Mouse (Mus musculus) kidney, postnatal 14 days (tissue): ENCODE measurements around the gene Dnajc10.

Experiments used
- DNase-seq: peaks from one replicate; pipeline ENCODE4 v3.0.0; 2022; ENCODE audit warnings: mixed read lengths

Gene Dnajc10

GRCm38 (mm10) chr2:80315242-80316161 is at the start of gene Dnajc10:
Dnajc10 (plus strand) TSS chr2:80315466.
- peak; percentile 93 for DNase-seq

DNA sequence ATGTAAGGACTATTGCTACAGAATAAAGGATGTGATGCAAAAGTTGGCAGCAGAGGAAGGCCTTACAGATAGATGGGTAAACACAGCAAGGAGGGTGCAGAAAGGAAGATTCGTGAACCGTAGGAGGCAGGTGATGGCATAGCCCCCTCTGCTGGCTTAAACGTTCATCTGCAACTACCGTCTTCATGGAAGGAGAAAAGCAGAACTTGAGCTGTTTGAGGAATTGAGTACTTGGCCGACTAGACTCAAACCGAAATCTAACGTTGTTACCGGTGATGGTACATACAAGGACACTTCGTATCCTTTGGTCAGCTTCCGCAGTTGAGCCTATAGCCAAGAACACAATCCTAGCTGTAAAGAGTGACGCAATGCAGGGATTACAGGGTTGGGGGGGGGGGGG is 48.4 kb upstream of the Dnajc10 start:
- DNase-seq, result peak; percentile 72

DNA sequence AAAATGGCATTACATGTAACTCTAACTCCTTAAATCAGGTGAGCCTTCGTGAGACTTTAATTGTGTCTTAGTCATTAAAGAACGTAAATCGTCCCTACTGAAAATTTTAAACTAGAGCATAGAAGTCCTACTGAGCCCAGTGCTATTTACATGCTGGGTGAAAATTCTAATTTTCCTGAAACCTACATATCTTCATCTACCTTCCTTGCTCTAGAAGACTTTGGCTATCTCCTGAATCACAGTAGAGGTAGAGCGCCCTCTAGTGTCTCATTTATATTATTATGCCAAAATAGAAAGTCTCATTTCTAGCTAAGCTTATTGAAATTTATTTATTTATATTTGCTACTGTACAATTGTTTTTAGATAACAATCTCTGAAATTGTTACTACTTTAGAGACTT is 47.2 kb upstream of the Dnajc10 start:
- DNase-seq, result peak; percentile 6

DNA sequence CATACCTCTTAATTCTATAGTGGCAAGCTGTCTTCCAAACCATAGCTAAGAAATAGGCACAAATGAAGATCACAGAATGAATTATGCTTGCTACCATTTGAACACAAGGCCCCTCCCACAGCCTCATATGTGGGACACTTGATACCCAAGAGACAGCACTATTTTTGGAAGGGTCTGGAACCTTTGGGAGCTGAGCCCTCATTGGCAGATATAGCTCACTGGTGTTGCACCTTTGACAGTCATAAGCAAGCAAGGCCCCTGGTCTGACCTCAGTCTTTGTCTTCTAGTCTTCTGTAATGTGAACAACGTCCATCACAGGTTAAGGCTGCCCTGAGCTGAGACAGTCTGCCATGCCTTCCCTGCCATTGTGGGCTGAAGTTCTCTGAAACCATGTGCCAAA is 43.8 kb upstream of the Dnajc10 start:
- DNase-seq, result no peak

DNA sequence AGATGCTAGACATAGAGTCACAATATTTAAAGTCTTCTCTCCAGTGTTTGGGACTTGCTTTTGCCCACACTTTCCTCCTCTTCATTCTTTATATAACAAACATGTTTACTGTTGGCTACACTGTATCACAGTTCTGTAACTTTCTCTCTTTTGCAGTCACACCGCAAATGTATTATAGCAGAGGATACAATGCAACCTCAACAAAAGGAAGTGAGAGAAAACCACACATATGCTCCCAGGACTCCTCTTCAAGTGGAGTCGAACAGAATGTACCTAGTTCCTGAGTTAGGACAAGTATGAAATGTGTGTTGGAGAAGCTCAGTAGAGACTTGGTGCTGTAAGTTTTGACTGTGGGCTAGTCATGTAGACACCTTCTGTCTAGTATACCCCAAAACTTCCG is 42.2 kb upstream of the Dnajc10 start:
- DNase-seq, result no peak

- no peak for DNase-seq
Measured at GRCm38 (mm10) chr2:80273763-80274162, 41.5 kb upstream of the Dnajc10 start.

DNA sequence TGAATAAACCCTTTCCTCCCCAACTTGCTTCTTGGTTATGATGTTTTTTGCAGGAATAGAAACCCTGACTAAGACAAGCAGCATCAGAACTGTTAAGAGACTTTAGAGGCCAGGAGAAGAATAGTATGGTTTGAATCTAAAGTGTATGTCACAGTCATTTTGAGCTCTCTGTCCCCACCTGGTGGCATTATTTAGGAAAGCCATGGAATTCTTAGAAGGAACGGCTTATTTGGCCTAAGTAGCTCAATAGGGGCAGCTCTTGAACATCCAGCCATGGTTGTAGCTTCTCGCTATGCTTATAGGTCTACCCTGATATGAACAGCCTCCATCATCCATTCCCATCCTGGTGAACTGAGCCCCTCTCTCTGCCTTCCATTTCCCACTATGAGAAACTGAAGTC is 40.1 kb upstream of the Dnajc10 start:
- DNase-seq, result peak; percentile 32

GRCm38 (mm10) chr2:80282214-80282613 is 33.1 kb upstream of the Dnajc10 start:
- DNase-seq, result peak; percentile 56

DNA sequence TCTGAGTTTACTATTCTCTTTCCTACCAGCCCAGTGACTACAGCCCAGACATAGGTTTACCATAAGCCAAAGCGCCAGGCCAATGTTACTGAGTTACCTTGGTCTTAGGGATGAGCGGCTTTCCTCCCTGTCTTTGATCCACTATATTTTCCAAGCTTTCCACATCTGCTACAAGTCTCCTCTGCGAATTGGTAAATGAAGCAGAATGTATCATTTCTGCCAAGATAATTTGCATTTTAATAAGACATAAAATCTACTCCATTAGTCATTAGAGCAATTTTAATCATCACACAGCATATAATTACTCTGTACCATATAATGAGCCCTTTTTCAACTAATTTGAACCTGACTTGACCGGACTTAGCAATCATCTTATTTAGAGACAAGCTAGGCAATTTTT is 28.9 kb upstream of the Dnajc10 start:
- DNase-seq, result no peak

- DNase-seq, result no peak
Measured at GRCm38 (mm10) chr2:80292172-80292571, 23.1 kb upstream of the Dnajc10 start, which contains the start of gene Prdx6b. Prdx6b (plus strand) TSS chr2:80292472.

- no peak for DNase-seq
Measured at GRCm38 (mm10) chr2:80298334-80298733, 16.9 kb upstream of the Dnajc10 start.

DNA sequence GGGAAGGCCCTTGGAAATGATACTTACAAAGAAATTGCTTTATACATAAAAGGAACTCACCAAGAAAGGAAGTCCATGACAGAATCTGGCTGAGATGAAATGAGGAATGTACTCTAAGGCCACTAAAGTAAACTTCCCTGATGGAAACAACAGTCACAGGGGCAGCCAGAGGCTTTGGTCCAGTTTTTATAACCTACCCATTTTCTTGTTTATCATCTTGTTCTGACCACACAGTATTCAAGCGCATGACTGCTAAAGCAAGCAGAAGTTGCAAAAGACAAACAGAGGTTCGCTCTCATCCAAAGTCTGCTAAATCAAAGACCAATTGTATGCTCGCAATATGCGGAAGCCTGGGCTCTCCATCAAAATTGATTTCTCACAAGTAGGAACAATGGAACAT is 14.5 kb upstream of the Dnajc10 start:
- DNase-seq, result no peak

DNA sequence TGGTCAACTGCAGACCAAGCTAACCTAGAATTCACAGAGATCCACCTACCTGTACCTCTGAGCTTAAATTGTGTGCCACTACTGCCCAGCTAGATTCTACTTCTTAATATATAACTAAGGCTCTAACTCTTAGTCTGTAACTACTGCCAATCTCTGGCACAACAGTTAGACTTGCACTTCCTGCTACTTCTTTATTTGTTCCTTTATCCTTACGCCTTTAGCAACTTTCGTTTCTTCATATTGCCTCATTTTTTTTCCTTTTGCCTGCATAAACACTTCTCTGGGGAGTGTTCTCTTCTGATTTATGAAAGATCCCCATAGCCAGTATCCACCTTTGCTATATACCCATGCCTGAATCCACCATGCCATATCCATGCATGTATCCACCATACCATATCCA is 11.3 kb upstream of the Dnajc10 start:
- no peak for DNase-seq

GRCm38 (mm10) chr2:80307701-80308100 is 7.6 kb upstream of the Dnajc10 start:
- no peak for DNase-seq

- no peak for DNase-seq
Measured at GRCm38 (mm10) chr2:80309775-80310174, 5.5 kb upstream of the Dnajc10 start.

DNA sequence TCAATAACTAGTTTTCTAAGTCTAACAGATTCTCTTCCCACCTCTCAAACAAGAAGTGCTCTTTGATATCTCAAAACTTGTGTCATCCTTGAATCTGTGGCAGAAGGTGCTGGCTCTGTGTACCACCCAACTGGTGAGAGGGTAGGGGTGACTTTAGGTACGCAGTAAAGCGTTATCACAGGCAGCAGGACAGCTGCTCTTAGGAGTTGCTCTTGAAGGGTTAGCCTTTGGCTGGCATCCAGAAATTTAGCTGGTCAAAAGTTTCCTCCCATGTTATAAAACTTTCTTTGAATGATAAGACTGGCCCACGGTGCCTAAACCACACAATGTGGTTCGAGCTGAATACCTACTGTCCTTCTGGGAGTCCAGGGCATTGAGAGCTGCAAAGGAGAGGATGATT is 4.5 kb upstream of the Dnajc10 start:
- no peak for DNase-seq

DNA sequence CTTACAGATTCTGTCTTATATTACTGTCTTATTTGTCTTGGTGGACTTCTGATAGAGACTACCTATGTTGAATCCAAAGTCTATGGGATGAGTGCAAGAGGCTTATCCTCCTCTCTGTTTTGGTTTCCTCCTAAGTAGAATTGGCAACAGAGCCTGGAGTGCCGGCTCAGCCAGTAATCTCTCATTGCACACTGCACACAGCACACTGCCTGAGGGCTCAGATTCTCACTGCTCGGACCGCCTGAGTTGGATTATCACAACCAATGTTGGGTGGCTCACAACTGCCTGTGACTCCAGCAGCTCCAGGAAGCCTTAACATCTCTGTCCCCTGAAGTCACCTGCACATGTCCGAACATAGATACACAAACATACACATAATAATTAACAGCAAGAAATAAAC is 3.9 kb upstream of the Dnajc10 start:
- no peak for DNase-seq

- no peak for DNase-seq
Measured at GRCm38 (mm10) chr2:80314201-80314600, 1.1 kb upstream of the Dnajc10 start.

- DNase-seq, result no peak
Measured at GRCm38 (mm10) chr2:80314854-80315241, 418 bp upstream of the Dnajc10 start.

DNA sequence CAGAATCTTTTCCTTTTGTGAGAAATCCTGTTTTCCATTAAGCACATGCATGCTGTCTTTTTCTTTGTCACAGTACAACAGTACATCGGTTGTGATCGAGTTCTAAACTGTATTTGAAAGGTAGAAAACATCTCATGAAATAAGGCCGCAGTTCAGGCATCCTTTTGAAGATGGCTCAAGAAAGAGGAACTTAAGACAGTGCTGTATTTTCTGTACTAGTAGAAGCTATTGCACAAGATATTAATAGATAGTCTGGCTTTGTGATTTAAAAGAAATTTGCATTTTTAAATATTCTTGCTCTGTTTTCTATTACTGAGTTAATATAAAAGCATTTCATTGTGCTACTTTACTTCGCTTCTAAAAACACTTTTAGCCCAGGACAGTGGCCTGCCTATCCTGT is 7.6 kb downstream of the Dnajc10 start:
- no peak for DNase-seq

GRCm38 (mm10) chr2:80325779-80326178 is 10.5 kb downstream of the Dnajc10 start:
- no peak for DNase-seq

DNA sequence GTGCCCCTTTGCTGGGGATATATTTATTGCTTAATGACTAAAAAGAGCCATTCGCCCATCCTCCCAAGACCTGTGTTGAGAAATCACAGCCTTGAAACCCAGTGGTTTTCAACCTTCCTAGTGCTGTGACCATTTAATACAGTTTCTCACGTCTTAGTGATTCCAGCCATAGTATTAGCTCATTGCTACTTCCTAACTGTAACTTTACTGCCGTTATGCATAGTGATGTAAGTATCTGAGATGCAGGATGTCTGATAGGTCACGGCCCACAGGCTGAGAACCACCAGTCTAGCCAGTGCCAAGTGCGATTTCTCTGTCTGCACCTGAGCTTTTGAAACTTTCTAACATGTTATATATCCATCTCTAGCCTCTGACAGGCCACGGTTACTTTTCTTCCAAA is 12.0 kb downstream of the Dnajc10 start:
- DNase-seq, result no peak

GRCm38 (mm10) chr2:80328961-80329653 is 13.8 kb downstream of the Dnajc10 start:
- peak; percentile 5 for DNase-seq

- no peak for DNase-seq
Measured at GRCm38 (mm10) chr2:80340537-80340936, 25.3 kb downstream of the Dnajc10 start.
